Mouse (Mus musculus) spleen, postnatal 36 days (tissue): ENCODE results near the gene Btc.

ENCODE experiments used
- DNase-seq, 2 experiments: peaks; one replicate each; pipeline ENCODE4 v3.0.0; 2022; ENCODE audit warnings: low spot score in 2 of 2, mixed read lengths in 1 of 2

Gene Btc

DNA sequence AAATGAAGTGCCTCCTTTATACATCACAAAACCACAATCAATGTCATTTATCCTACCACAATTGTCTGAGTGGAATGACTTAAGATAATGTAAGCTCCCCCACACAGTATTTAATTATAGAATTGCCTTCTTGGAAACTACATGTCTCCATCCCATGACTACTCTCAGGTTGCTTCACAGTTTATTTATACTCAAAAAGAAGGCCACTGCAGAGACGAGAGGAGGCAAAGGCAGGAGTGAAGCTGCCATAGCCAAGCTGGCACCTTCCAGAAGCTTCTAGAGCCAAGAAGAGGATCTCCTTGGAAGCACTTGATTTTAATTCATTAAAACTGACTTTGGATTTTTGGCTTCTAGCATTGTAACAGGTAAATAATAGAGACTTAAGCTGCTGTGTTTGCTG, 81.0 kb downstream of the Btc start:
- DNase-seq: no peak

GRCm38 (mm10) chr5:91320348-91320747, 82.4 kb downstream of the Btc start:
- DNase-seq: no peak

DNA sequence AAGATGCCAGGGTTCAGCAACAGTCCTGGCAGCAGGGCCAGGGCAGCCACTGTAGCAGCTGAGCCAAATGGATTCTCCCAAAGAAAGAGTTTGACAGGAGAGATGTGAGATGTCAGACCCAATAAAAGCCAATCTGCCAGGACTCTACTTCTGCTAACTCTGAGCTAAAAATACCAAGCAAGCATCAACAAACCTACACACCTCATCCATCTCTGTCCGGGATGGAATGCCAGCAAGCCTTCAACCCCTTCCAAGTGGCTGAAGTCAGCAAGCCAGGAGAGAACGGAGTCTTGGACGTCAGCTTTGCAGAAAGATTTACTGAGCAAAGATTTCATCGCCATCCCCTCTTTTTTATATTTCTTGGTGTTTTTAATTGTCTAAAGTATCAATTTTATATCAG, 88.8 kb downstream of the Btc start:
- no peak for DNase-seq

- no peak for DNase-seq
Measured at GRCm38 (mm10) chr5:91311767-91312166, 91.0 kb downstream of the Btc start.

GRCm38 (mm10) chr5:91308576-91308975, 94.2 kb downstream of the Btc start:
- no peak for DNase-seq

DNA sequence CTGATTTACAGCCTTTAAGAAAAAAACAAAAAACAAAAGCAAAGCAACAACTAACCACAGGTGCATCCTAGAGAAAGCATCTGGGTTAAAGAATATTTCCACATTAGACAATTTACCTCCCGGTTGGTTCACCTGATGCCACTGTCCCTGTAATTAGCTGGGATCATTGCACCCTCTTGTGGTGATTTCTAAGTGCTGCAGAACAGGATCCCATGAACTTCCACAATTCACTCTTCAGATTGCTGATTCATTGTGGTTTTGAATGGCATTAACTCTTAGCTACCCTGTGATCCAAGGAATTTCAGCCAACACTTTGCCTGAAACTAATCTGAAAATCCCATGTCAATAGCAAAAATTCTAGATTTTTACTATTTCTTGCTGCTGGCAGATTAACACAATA, 94.9 kb downstream of the Btc start:
- DNase-seq: no peak
